Mouse (Mus musculus) forebrain, embryonic 11.5 days (tissue): ENCODE measurements around the gene Capn11. TPM values are rescaled to one million over a fixed set of nuclear protein-coding genes. Genes with fewer than 3 reads are reported as not detected.
A peak's percentile ranks its signal among the peaks of the same experiment; 100 is the strongest.

ENCODE experiments used
- ATAC-seq: fragments of 200-750 bp; cut with Nextera tagmentation; replicated peaks from 2 replicates; pipeline ENCODE4 v1.8.0; 2017; ENCODE audit warnings: moderate TSS enrichment; ENCODE audit not compliant: low FRiP score
- DNase-seq: peaks from one replicate; pipeline ENCODE4 v3.0.0-alpha.2; 2017; ENCODE audit warnings: low spot score
- H3K27ac ChIP-seq: fragments of 300-500 bp; sonication (generic); 2 replicates; pipeline ENCODE4 v1.5.1; 2014; ENCODE audit warnings: low read depth, low read length
- H3K27me3 ChIP-seq: fragments of 300-500 bp; sonication (generic); 2 replicates; pipeline ENCODE4 v1.6.1; 2014; ENCODE audit warnings: mild to moderate bottlenecking, low read length, mixed read lengths; ENCODE audit not compliant: control insufficient read depth, insufficient read depth
- H3K36me3 ChIP-seq: fragments of 300-500 bp; sonication (generic); 2 replicates; pipeline ENCODE4 v1.6.1; 2014; ENCODE audit warnings: mild to moderate bottlenecking, low read length, moderate library complexity, mixed read lengths; ENCODE audit not compliant: control insufficient read depth, insufficient read depth
- H3K4me1 ChIP-seq: fragments of 300-500 bp; sonication (generic); replicated peaks from 2 replicates; pipeline ENCODE4 v1.6.1; 2014; ENCODE audit warnings: low read length, mixed read lengths; ENCODE audit not compliant: control insufficient read depth, insufficient read depth
- H3K4me2 ChIP-seq: fragments of 300-500 bp; sonication (generic); 2 replicates; pipeline ENCODE4 v1.6.1; 2014; ENCODE audit warnings: low read depth, mild to moderate bottlenecking, low read length, moderate library complexity, mixed read lengths; ENCODE audit not compliant: severe bottlenecking
- H3K4me3 ChIP-seq: fragments of 300-500 bp; sonication (generic); 2 replicates; pipeline ENCODE4 v1.5.1; 2014; ENCODE audit warnings: low read depth, low read length
- H3K9ac ChIP-seq: fragments of 300-500 bp; sonication (generic); 2 replicates; pipeline ENCODE4 v1.6.1; 2014; ENCODE audit warnings: low read length
- H3K9me3 ChIP-seq: fragments of 300-500 bp; sonication (generic); 2 replicates; pipeline ENCODE4 v1.6.1; 2016; ENCODE audit warnings: low read length, mixed read lengths; ENCODE audit not compliant: control insufficient read depth
- WGBS: fragments of 180-500 bp; shearing (Covaris S2); extraction: QIAGEN DNeasy Blood & Tissue Kit; methylation state at CpG from one replicate; pipeline ENCODE4 v1.1.7; 2014; 5-methylcytosine and 5-hydroxymethylcytosine counted together
- polyA plus RNA-seq: library from polyadenylated mRNA; unstranded; fragments of >200 nt; fragmentation: Nextera tagmentation; extraction: Ambion mirVana; gene quantifications from 2 replicates; pipeline ENCODE4 v1.2.1, GENCODE M21; 2014

The Capn11 gene
- polyA plus RNA-seq, 1 experiment from 2014 or later: 0.44 TPM

DNA sequence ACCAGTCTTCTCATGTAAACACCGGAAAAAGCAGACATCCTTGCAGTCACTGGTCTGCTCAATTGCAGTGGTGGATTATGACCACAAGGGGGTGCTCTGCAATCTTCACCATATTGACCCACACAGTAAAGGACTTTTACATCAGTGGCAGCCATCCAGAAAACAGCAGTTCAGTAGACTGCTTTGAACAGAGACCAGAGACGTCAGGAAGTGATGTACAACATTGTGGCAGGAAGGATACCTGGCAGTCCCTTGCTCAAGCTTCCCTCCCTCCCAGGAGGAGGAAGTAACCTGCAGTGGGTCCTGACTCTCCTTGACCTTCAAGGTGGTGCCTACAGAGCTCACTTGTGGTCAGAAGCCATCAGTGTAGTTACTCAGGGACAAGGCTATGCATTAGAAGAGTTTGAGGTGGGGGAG lies 77.5 kb downstream of the Capn11 start:
- no peak overlapping the region for H3K27ac ChIP-seq
- ATAC-seq: no peak; the same call in 1 of the 2 replicates
- H3K9ac ChIP-seq: no peak overlapping the region
- peaks cover 7% of the 10 kb centered on the region; the same call in 1 of the 2 replicates for H3K4me1 ChIP-seq
- H3K9me3 ChIP-seq: no peaks in the 10 kb centered on the region
- peak; percentile 81 for DNase-seq
- H3K36me3 ChIP-seq: no peaks in the 10 kb centered on the region
- no peak overlapping the region for H3K4me2 ChIP-seq
- H3K4me3 ChIP-seq: no peak overlapping the region
- whole genome bisulfite sequencing: 16% methylated on average over 2 of the region's 2 CpGs
- H3K27me3 ChIP-seq: no peaks in the 10 kb centered on the region

DNA sequence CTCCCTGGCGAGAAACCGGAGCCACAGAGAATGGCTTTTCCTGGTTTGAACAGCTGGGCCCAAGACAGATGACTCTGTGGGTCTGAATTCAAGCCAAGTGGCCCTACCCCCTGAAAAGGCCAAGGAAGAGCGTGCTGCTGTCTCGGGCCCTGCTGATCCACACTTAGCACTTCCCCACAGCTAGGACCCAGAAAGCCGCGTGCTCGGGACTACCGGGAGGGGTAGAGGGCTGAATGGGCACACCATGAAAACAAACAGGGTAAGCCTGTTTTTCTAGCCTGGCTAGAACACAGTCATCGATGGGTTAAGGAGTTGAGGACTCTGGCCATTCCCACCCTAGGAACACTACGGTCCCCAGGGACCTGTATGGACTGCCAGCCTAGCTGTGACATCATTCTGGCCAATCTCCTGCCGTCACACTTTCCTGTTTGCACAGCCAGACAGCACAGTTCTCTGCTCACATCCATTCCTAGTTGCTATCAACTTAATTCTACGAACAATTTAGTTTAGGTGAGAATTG lies 78.1 kb downstream of the Capn11 start:
- no peaks in the 10 kb centered on the region for H3K27me3 ChIP-seq
- no peak overlapping the region for H3K4me2 ChIP-seq
- ATAC-seq: no peak
- peaks cover 7% of the 10 kb centered on the region; the same call in 1 of the 2 replicates for H3K4me1 ChIP-seq
- no peaks in the 10 kb centered on the region for H3K9me3 ChIP-seq
- H3K27ac ChIP-seq: 0 out of 2 replicates have a peak overlapping the region, but pooled peaks have one; percentile 4
- no peak overlapping the region for H3K4me3 ChIP-seq
- WGBS: 52% methylated on average over 12 of the region's 12 CpGs
- H3K9ac ChIP-seq: no peak overlapping the region
- no peak for DNase-seq
- no peaks in the 10 kb centered on the region for H3K36me3 ChIP-seq

Other genes with a start within 250 kb of the Capn11 start
- gene Cdc5l, start 225.6 kb downstream of the Capn11 start, polyA plus RNA-seq: 85.3 and 88.3 TPM in 2 replicates
- gene Spats1, start 183.9 kb downstream of the Capn11 start, polyA plus RNA-seq: 1.0 and 1.2 TPM in 2 replicates
- 24.6 and 25.2 TPM in 2 replicates for gene Aars2, start 152.5 kb downstream of the Capn11 start, polyA plus RNA-seq
- 0.95 and 2.0 TPM in 2 replicates for gene Tcte1, start 135.9 kb downstream of the Capn11 start, polyA plus RNA-seq
- 8.2 and 9.1 TPM in 2 replicates for gene Tmem151b, start 109.6 kb downstream of the Capn11 start, polyA plus RNA-seq
- gene Nfkbie, start 103.6 kb downstream of the Capn11 start, polyA plus RNA-seq: 5.9 and 6.0 TPM in 2 replicates
- 103 and 105 TPM in 2 replicates for gene Slc35b2, start 95.5 kb downstream of the Capn11 start, polyA plus RNA-seq
- gene Hsp90ab1, start 86.1 kb downstream of the Capn11 start, polyA plus RNA-seq: 1,787 and 1,872 TPM in 2 replicates
- 56.7 TPM in 2 replicates for gene Slc29a1, start 59.7 kb downstream of the Capn11 start, polyA plus RNA-seq
- gene Mymx, start 57.2 kb downstream of the Capn11 start, polyA plus RNA-seq: not detected in 2 replicates
- 107 and 108 TPM in 2 replicates for gene Mrpl14, start 27.0 kb upstream of the Capn11 start, polyA plus RNA-seq
- gene Tmem63b, start 27.6 kb upstream of the Capn11 start, polyA plus RNA-seq: 49.8 and 54.5 TPM in 2 replicates
- gene 1600014C23Rik, start 74.5 kb upstream of the Capn11 start, polyA plus RNA-seq: 0.55 and 0.99 TPM in 2 replicates